Mouse (Mus musculus): Measurements from ENCODE around the gene Atp2b4. TPM values are rescaled to one million over a fixed set of nuclear protein-coding genes. Genes with fewer than 3 reads are reported as not detected.
"Not testable (repeated sequence)": the region's sequence is repeated elsewhere in the genome, so short reads cannot be mapped to it uniquely, and the experiment has no call there.

Atp2b4 gene
- total RNA-seq, 2 experiments from 2014 or later, result 8.6 to 12.9 TPM

GRCm38 (mm10) chr1:133710895-133711294 lies 89.9 kb downstream of the Atp2b4 start:
- intact Hi-C loops (cut with DNase I), result loop anchor here (10.0 kb wide), 1 partner anchor 326 kb away; no protein-coding TSS in a partner anchor
- DNase-seq, result no peak

DNA sequence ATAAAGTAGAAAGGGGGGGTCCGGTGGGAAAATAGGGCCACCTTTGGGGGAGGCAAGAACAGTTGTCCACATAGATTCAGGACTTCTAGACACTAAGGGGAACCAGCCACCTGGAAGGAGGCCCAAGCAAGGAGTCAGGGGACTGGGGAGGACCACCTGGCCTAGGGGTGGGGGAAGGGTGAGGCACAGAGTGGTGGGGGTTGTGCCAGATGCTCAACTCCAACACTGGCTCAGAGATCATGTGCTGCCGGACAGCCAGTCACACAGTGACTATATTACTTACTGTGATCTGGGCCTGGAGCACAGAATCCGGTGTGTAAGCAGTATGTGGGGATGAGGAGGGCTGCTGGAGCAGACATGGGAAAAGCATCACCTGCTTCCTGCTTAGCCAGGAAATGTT lies 91.5 kb downstream of the Atp2b4 start:
- intact Hi-C loops (cut with DNase I), result no loop called here
- no peak for DNase-seq

DNA sequence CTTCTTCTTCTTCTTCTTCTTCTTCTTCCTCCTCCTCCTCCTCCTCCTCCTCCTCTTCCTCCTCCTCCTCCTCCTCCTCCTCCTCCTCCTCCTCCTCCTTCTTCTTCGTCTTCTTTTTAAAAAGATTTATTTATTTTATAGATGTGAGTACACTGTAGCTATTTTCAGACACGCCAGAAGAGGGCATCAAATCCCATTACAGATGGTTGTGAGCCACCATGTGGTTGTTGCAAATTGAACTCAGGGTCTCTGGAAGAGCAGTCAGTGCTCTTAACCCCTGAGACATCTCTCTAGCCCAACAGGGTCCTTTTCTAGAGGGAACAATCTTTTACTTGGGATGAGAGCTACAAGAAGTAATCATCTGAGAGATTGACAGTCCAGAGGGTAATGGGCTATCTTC lies 99.0 kb downstream of the Atp2b4 start:
- DNase-seq; intact Hi-C loops (cut with DNase I): not testable (repeated sequence)

GRCm38 (mm10) chr1:133697935-133698620 lies 102.8 kb downstream of the Atp2b4 start:
- intact Hi-C loops (cut with DNase I), result no loop called here
- no peak for DNase-seq

DNA sequence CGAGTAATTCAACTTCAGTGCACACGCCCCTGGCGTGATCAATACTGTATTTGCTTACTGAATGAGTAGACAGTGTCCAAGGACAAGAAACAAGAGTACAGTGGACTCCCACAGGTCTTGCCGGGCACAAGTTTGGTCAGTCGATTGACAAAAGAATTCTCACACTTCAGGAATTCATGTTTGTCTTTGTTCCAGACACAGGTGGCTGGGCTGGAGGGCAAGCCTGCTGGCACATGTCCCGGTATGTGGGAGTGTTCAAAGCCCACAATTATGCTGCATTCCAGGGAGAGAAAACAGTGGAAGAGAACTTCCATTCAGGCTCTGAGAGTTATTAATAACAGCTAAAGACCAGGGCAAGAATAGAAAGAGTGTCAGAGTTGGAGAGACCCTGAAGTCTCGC lies 104.9 kb downstream of the Atp2b4 start:
- DNase-seq, result no peak
- intact Hi-C loops (cut with DNase I), result no loop called here

GRCm38 (mm10) chr1:133694876-133695275 lies 106.0 kb downstream of the Atp2b4 start:
- intact Hi-C loops (cut with DNase I), result no loop called here
- no peak for DNase-seq

GRCm38 (mm10) chr1:133694301-133694700 lies 106.5 kb downstream of the Atp2b4 start:
- intact Hi-C loops (cut with DNase I), result no loop called here

GRCm38 (mm10) chr1:133693536-133694114 lies 107.2 kb downstream of the Atp2b4 start:
- intact Hi-C loops (cut with DNase I), result no loop called here
- no peak for DNase-seq

More at GRCm38 (mm10) chr1:133694301-133694700, 106.5 kb downstream of the Atp2b4 start:
- no peak for DNase-seq

DNA sequence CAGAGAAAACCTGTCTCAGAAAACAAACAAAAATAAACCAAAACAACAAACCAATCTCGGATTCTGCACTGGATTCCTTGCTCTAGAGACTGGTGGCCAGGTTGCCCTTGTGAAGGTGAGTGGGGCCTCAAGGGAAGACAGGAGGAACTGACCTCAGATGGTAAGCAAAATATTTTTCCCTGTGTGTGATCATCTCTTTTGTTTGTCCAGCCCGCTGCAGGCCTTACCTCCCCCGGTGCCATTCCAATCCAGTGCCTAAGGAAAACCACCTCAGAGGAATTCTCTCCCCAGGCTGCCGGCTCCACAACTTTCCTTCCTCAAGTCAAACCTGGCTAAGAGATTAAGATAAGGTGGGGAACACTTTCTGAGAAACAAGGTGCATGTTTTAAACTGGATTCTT lies 108.6 kb downstream of the Atp2b4 start:
- no peak for DNase-seq
- intact Hi-C loops (cut with DNase I), result no loop called here

DNA sequence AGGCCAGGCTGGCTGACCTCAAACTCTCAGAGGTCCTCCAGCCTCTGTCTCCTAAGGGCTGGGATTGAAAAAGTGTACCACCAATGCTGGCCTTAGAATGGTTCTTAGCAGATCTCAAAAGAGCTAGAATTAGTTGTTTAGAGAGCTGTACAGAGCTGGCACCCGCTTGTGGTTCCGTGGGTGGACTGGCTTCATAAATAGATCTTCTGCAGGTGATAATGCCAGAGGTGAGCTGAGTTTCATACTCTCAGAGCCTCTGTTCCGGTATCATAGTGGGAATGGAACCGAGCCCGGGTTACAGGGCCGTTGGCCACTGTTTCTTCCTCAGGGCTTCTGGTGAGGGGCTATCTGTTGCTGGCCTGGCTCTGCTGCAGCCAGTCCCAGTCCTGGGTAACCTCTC lies 109.8 kb downstream of the Atp2b4 start:
- no peak for DNase-seq
- intact Hi-C loops (cut with DNase I), result no loop called here

- intact Hi-C loops (cut with DNase I), result no loop called here
- DNase-seq, result no peak
These were observed 110.9 kb downstream of the Atp2b4 start, which contains the start of gene Lax1 for GRCm38 (mm10) chr1:133689897-133690296. Gene Lax1, minus strand, starts transcription at chr1:133690108.

DNA sequence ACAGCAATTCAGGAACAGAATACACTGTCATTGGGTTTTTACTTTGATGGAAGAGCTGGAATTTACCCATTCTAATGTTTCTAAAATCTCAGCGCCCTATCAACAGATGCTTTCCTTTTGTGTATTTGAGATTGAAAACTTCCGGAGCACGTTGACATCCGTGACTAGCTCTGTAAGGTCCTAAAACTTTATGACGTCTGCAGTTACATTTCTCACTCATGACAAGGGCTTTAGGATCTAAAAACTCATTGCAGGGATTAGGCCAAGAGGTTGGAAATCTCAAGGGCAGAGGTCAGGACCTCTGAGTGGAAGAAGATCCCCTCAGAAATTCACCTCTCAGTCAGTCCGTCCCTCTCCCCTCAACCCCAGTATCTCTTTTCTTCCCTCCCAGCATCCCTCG lies 112.5 kb downstream of the Atp2b4 start:
- no peak for DNase-seq
- intact Hi-C loops (cut with DNase I), result no loop called here

- intact Hi-C loops (cut with DNase I), result no loop called here
- DNase-seq, result peak; percentile 55 to 68
These were observed 114.9 kb downstream of the Atp2b4 start for GRCm38 (mm10) chr1:133685749-133686519.

GRCm38 (mm10) chr1:133671801-133672200 lies 129.0 kb downstream of the Atp2b4 start:
- intact Hi-C loops (cut with DNase I), result no loop called here

DNA sequence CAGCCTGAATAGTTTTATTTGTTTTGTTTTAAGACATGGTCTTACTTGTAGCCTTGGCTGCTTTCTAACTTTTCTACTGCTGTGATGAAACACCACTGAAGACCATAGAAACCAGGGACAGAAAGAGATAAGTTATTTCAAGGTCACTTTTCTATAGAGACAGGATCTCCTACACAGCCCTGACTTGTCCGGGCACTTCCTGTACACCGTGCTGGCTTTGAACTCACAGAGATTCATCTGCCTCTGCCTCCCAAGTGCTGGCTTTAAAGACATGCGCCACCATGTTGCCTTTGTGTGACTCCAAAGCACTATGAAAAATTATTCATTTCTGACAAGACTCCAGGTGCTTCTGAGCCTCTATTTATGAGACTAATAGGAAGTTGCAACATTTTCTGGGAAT lies 129.6 kb downstream of the Atp2b4 start:
- intact Hi-C loops (cut with DNase I), result no loop called here
- no peak for DNase-seq

More at GRCm38 (mm10) chr1:133671801-133672200, 129.0 kb downstream of the Atp2b4 start:
- no peak for DNase-seq

GRCm38 (mm10) chr1:133670776-133671175 lies 130.1 kb downstream of the Atp2b4 start:
- intact Hi-C loops (cut with DNase I), result no loop called here
- DNase-seq, result no peak

GRCm38 (mm10) chr1:133670190-133670589 lies 130.7 kb downstream of the Atp2b4 start:
- no peak for DNase-seq
- intact Hi-C loops (cut with DNase I), result no loop called here

- DNase-seq, result no peak
- intact Hi-C loops (cut with DNase I), result no loop called here
These were observed 132.2 kb downstream of the Atp2b4 start for GRCm38 (mm10) chr1:133668618-133669017.

DNA sequence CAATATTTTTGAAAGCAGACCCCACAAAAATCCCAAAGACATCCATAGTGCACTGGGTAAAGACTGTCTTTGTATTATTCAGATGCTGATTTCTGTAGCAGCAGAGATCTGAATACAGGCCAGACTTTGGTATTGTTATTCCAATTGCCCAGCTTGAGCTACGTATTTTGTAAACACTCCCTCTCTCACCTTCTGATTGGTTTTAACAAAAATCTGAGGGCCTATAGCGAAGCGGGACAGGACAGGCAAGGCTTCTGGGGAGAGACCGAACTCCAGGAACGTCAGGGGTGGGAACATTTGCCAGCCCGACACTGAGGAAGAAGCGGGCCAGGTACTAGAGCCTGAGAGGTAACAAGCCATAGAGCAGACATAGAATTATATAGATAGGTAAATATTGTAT lies 133.1 kb downstream of the Atp2b4 start:
- intact Hi-C loops (cut with DNase I), result no loop called here
- DNase-seq, result no peak

GRCm38 (mm10) chr1:133665713-133666112 lies 135.1 kb downstream of the Atp2b4 start:
- DNase-seq; intact Hi-C loops (cut with DNase I): not testable (repeated sequence)

GRCm38 (mm10) chr1:133664203-133664970 lies 136.5 kb downstream of the Atp2b4 start:
- no peak for DNase-seq
- intact Hi-C loops (cut with DNase I), result no loop called here
